ENCODE assay signal across 21 mouse cellular contexts in genomic region chr10:121062704-121063103, GRCm38 (mm10). TPM values are rescaled to one million over a fixed set of nuclear protein-coding genes. Genes with fewer than 3 reads are reported as not detected.
"Had no signal": no experiment of that assay in that cellular context is flagged by ENCODE, and none has a peak within 500 bp of the region (broad histone marks: within the 10 kb centered on the region; RNA-seq: fewer than 3 reads in every experiment).

No protein-coding gene starts in this region.

- ATAC-seq: lung, postnatal 0 days; midbrain, embryonic 13.5 days; midbrain, embryonic 15.5 days had no signal

- H3K36me3 ChIP-seq: lung, embryonic 15.5 days; midbrain, embryonic 13.5 days; midbrain, embryonic 15.5 days; neural tube, embryonic 13.5 days; neural tube, embryonic 15.5 days had no signal

- H3K4me1 ChIP-seq: megakaryocyte, embryonic 14.5 days; midbrain, embryonic 15.5 days; neural tube, embryonic 13.5 days; neural tube, embryonic 15.5 days had no signal

- DNase-seq: lung, adult 2 months; lung, postnatal 14 days; lung, postnatal 36 days; right cerebral cortex, adult 18-20 months; right cerebral cortex, postnatal 25 days; right cerebral cortex, postnatal 4 days; spleen, adult 18-20 months; thymus, adult 18-20 months; thymus, postnatal 14 days; thymus, postnatal 36 days had no signal

- H3K9me3 ChIP-seq: lung, embryonic 15.5 days; midbrain, embryonic 13.5 days; midbrain, embryonic 15.5 days; neural tube, embryonic 13.5 days; neural tube, embryonic 15.5 days had no signal

- H3K27ac ChIP-seq: lung, embryonic 15.5 days; macrophage; midbrain, embryonic 13.5 days; midbrain, embryonic 15.5 days; neural tube, embryonic 13.5 days; neural tube, embryonic 15.5 days had no signal

- H3K4me3 ChIP-seq: lung, embryonic 15.5 days; megakaryocyte, embryonic 14.5 days; midbrain, embryonic 13.5 days; midbrain, embryonic 15.5 days; myocyte; neural tube, embryonic 13.5 days; neural tube, embryonic 15.5 days had no signal

- H3K27me3 ChIP-seq: lung, embryonic 15.5 days; midbrain, embryonic 13.5 days; midbrain, embryonic 15.5 days; neural tube, embryonic 15.5 days had no signal

- H3K9ac ChIP-seq: lung, embryonic 15.5 days; midbrain, embryonic 13.5 days; midbrain, embryonic 15.5 days; neural tube, embryonic 13.5 days; neural tube, embryonic 15.5 days had no signal

- H3K4me2 ChIP-seq: lung, embryonic 15.5 days; midbrain, embryonic 11.5 days; midbrain, embryonic 13.5 days; midbrain, embryonic 15.5 days; neural tube, embryonic 13.5 days; neural tube, embryonic 15.5 days had no signal

RNA-seq across cellular contexts. Expression of gene Wif1, which starts 28.9 kb away (rescaled TPM):
- polyA plus RNA-seq: macrophage; thymus, postnatal 0 days had no signal
